Mouse (Mus musculus) heart, adult 2 months (tissue): Measurements from ENCODE around the gene Myh7. TPM values are rescaled to one million over a fixed set of nuclear protein-coding genes. Genes with fewer than 3 reads are reported as not detected.

Source experiments
- DNase-seq, 2 experiments: peaks; one replicate each; pipeline ENCODE4 v3.0.0; 2021
- H3K27ac ChIP-seq: fragments of 200-600 bp; 2 replicates; pipeline ENCODE4 v1.8.1; 2022
- H3K27me3 ChIP-seq: fragments of 200-500 bp; 2 replicates; pipeline ENCODE4 v1.6.1; 2012; ENCODE audit warnings: mild to moderate bottlenecking, low read length, inconsistent platforms, mixed read lengths; ENCODE audit not compliant: control insufficient read depth, insufficient read depth
- H3K36me3 ChIP-seq: fragments of 200-500 bp; 2 replicates; pipeline ENCODE4 v1.6.1; 2012; ENCODE audit warnings: low read length, inconsistent platforms; ENCODE audit not compliant: control insufficient read depth, insufficient read depth
- H3K4me1 ChIP-seq: fragments of 200-500 bp; 2 replicates; pipeline ENCODE4 v1.6.1; 2011; ENCODE audit warnings: low read length; ENCODE audit not compliant: control insufficient read depth, insufficient read depth
- H3K4me3 ChIP-seq: fragments of 200-600 bp; 2 replicates; pipeline ENCODE4 v1.8.1; 2022
- H3K79me2 ChIP-seq: fragments of 200-500 bp; replicated peaks from 2 replicates; pipeline ENCODE4 v1.6.1; 2012; ENCODE audit warnings: mild to moderate bottlenecking, inconsistent platforms, low read length, moderate library complexity, mixed read lengths; ENCODE audit not compliant: control insufficient read depth, insufficient read depth
- H3K9ac ChIP-seq: fragments of 200-500 bp; 2 replicates; pipeline ENCODE4 v1.6.1; 2012; ENCODE audit warnings: low read depth, mild to moderate bottlenecking, control low read depth, inconsistent platforms, low read length, mixed read lengths
- CTCF ChIP-seq: fragments of 200-600 bp; IDR thresholded peaks from 2 replicates; pipeline ENCODE4 v1.8.1; 2022; ENCODE audit warnings: antibody characterized with exemption, mild to moderate bottlenecking, moderate library complexity
- EP300 ChIP-seq: fragments of 200-500 bp; IDR thresholded peaks from 2 replicates; pipeline ENCODE4 v1.6.1; 2011; ENCODE audit warnings: low read depth, low read length, control low read depth; ENCODE audit not compliant: insufficient read depth
- POLR2A ChIP-seq: fragments of 200-500 bp; IDR thresholded peaks from 2 replicates; pipeline ENCODE4 v1.6.1; 2011; ENCODE audit warnings: mild to moderate bottlenecking, low read depth, low read length, control low read depth; ENCODE audit not compliant: insufficient read depth
- WGBS: fragments of 180-500 bp; shearing (Covaris S2); methylation state at CpG from one replicate; pipeline ENCODE4 v1.1.7; 2018; 5-methylcytosine and 5-hydroxymethylcytosine counted together
- intact Hi-C: fragments of 180-260 bp; cut with DNase I; formaldehyde crosslinking; loops from one replicate; pipeline ENCODE4 v1.15.1; 2025
- polyA plus RNA-seq: library from polyadenylated mRNA; depleted of rRNA; stranded (reverse); fragments of >200 nt; gene quantifications from 2 replicates; pipeline ENCODE4 v1.2.3, GENCODE M21; 2012
- total RNA-seq, 2 experiments: library from RNA; stranded (reverse); gene quantifications; 2 replicates each; pipeline ENCODE4 v1.2.3; 2021

The Myh7 gene
- total and polyA plus RNA-seq, 3 experiments: 29.5 to 2,240 (median 1,935) TPM

DNA sequence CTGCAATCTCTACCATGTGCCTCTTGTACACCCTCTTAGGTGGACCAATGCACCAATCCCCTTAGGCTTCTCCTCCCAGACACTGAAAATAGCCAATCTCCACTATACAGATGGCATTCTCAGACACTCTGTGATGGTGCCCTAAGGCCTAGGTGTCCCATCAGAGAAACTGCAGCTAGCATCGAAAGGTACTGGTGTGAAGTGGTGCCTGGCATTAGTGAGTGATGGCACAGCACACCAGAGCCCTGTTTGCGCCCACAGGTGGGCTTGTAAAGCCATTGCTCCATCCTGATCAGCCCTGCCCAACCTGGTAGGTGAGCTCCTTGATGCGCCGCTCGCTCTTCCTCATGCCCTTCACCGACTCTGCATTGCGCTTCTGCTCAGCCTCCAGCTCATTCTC is 50.5 kb downstream of the Myh7 start:
- H3K27ac ChIP-seq: no peak overlapping the region; the same call in 1 of the 2 replicates
- TF ChIP-seq POLR2A (peak; percentile 60), CTCF (no peak), EP300 (peak; percentile 62)

DNA sequence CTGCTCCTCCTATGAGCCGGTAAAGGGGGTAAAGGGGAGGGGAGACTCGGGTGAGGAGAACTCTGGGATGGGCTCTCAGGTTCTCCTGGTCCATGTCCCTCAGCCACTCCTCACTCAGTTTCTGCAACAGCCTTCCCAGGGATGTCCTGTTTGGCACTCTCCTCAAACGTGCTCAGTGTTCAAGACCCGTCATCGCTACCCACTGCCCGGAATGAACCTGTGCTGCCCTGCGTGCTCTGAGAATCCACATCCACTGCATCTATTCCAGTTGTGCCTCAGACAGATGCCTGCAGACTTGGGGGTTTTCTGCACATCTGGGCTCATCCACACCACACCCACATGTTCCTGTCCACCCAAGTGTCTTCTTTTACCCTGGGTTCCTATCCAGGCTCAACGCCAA is 51.9 kb downstream of the Myh7 start:
- H3K9ac ChIP-seq: no peak overlapping the region
- intact Hi-C loops: no loop called here
- DNase-seq: no peak
- H3K4me3 ChIP-seq: no peak overlapping the region
- no peak overlapping the region for H3K27ac ChIP-seq
- no peaks in the 10 kb centered on the region for H3K36me3 ChIP-seq
- WGBS: 68% methylated on average over 8 of the region's 8 CpGs
- no peaks in the 10 kb centered on the region for H3K79me2 ChIP-seq
- H3K4me1 ChIP-seq: no peaks in the 10 kb centered on the region
- TF ChIP-seq CTCF: no peak
- peak; percentile 74 for TF ChIP-seq POLR2A
- TF ChIP-seq EP300: peak; percentile 96
- H3K27me3 ChIP-seq: no peaks in the 10 kb centered on the region

More for the DNA sequence above, 50.5 kb downstream of the Myh7 start:
- WGBS: 82% methylated on average over 7 of the region's 7 CpGs
- intact Hi-C loops: no loop called here
- DNase-seq: no peak
- Histone ChIP-seq H3K79me2 (no peaks in the 10 kb centered on the region), H3K36me3 (no peaks in the 10 kb centered on the region), H3K27me3 (no peaks in the 10 kb centered on the region), H3K9ac (0 out of 2 replicates have a peak overlapping the region, but pooled peaks have one; percentile 14), H3K4me1 (no peaks in the 10 kb centered on the region), H3K4me3 (no peak overlapping the region)

DNA sequence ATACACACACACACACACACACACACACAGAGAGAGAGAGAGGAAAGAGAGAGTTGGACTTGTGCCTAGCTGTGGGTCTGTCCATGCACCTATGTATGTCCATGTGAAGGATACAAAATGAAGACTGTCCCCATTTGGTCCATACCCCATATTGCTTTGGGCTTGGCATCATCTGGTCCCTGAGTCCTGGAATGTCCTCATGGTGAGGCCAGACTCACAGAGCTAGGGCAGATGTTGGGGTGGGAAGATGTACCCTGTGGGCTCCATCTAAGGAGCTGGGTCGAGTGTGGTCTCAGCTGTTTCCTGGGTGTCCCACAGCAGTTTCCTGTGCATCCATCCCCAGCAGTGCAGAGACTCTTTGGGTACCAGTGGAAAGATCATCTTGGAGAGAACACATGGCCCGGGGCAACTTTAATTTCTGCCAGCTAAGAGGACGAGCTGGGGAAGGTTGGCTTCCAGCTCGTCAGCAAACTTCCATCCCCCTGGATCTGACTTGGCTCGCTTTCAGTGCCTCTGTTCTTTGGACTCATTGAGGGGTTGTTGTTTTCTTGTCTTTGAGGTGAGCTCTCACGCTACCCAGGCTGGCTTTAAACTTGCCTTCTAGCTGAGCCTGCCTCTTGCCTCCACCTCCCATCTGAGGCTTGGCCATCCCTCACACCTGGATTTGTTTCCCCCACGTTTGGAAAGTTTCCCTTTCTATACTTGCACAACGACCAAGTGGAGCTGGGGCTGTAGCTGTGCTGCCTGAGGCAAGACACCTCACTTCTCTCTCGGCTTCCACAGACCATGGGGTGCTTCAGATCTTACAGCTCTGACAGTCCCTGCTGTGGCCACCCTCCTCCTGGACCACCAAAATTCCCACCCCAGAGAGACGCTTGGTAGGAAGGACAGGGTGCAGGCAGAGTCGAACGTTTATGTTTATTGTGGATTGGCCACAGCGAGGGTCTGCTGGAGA is 53.1 kb downstream of the Myh7 start:
- no peak overlapping the region for H3K27ac ChIP-seq

DNA sequence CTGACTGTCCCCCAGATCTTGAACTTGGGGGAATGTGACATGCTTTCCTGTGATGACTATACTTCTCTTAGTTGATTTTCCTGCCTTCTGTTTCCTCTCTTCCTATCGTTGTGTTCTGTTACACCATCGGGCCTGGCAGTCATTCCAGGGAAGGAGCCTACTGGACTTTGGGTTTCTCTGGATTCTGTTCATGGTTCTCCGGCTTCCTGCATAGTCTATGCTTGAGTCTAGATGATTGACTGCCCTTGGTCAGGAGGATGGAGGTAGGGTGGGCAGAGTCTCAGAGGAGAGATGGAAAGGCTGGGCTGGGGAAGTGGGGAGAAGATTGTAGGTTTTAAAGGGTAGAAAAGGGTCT is 54.3 kb downstream of the Myh7 start:
- Histone ChIP-seq H3K4me3 (no peak overlapping the region), H3K27ac (no peak overlapping the region; the same call in 1 of the 2 replicates), H3K9ac (no peak overlapping the region), H3K27me3 (no peaks in the 10 kb centered on the region), H3K79me2 (no peaks in the 10 kb centered on the region), H3K36me3 (no peaks in the 10 kb centered on the region), H3K4me1 (no peaks in the 10 kb centered on the region)
- no peak for TF ChIP-seq EP300
- TF ChIP-seq CTCF: no peak
- no peak; the same call in 1 of the 2 replicates for TF ChIP-seq POLR2A
- intact Hi-C loops: no loop called here
- DNase-seq: no peak
- 35% methylated on average over 3 of the region's 3 CpGs for WGBS

More for the DNA sequence above, 53.1 kb downstream of the Myh7 start:
- no peaks in the 10 kb centered on the region for H3K79me2 ChIP-seq
- H3K4me1 ChIP-seq: no peaks in the 10 kb centered on the region
- no peak for DNase-seq
- H3K9ac ChIP-seq: no peak overlapping the region
- H3K27me3 ChIP-seq: no peaks in the 10 kb centered on the region
- intact Hi-C loops: no loop called here
- no peak overlapping the region for H3K4me3 ChIP-seq
- no peaks in the 10 kb centered on the region for H3K36me3 ChIP-seq
- TF ChIP-seq EP300 (peak; percentile 97), POLR2A (peak; percentile 86), CTCF (no peak)
- 41% methylated on average over 13 of the region's 13 CpGs for WGBS

DNA sequence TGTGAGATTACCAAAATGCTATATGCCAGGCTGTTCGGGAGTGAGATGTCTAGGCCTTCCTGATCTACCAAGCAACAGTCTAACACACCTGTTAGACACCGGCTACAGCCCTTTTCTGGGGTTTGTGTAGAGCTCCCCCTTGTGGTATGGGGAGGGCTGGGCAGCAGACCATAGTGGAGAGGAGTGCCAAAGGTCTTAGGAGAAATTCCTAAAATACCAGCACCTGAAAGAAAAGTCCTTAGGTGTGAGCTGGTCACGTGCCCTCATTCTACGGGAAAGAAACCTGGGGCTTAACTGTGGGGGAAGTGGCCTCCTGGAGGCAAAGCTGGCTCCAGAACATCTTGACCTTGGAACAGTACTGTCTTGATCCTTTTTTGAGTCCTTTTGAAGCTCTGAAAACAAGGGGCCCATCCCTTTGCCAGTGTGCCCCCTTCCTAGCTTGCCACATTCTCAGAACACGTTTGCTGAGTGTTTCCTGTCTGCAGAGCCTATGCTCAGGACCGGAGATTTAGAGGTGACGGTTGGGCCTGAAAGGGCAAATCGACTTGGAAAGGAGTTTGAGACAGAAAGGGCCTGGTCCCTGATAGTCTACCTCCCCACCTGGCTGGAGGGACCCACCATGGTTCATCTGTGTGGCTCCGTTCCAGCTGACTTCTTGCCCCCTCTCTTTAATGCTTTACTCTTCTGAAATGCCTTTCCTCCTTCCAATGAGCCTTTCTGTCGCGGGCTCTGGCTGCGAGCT is 54.8 kb downstream of the Myh7 start:
- peak; percentile 78 to 79 for DNase-seq
- intact Hi-C loops: loop anchor here (1.0 to 2.0 kb wide), 3 partner anchors 39 to 97 kb away; partner anchors contain the start of gene Ngdn
- 39% methylated on average over 12 of the region's 12 CpGs for WGBS
- H3K27me3 ChIP-seq: no peaks in the 10 kb centered on the region
- no peak overlapping the region for H3K9ac ChIP-seq
- H3K4me1 ChIP-seq: no peaks in the 10 kb centered on the region
- no peaks in the 10 kb centered on the region for H3K36me3 ChIP-seq
- no peaks in the 10 kb centered on the region for H3K79me2 ChIP-seq
- H3K27ac ChIP-seq: no peak overlapping the region; the same call in 1 of the 2 replicates
- TF ChIP-seq POLR2A (peak; percentile 80), CTCF (peak; percentile 92), EP300 (peak; percentile 99)
- H3K4me3 ChIP-seq: no peak overlapping the region
